Mouse (Mus musculus) testis, adult 2 months (tissue): ENCODE data around the gene Acta2.

Source experiments
- CTCF ChIP-seq: fragments of 200-500 bp; IDR thresholded peaks from 2 replicates; pipeline ENCODE4 v1.5.1; 2012; ENCODE audit warnings: low read depth, mild to moderate bottlenecking, inconsistent platforms, low read length, moderate library complexity; ENCODE audit not compliant: control insufficient read depth, insufficient read depth, insufficient replicate concordance
- POLR2A ChIP-seq: fragments of 200-500 bp; IDR thresholded peaks from 2 replicates; pipeline ENCODE4 v1.6.1; 2012; ENCODE audit warnings: low read depth, mild to moderate bottlenecking, inconsistent platforms, low read length, moderate library complexity; ENCODE audit not compliant: control insufficient read depth

GRCm38 (mm10) chr19:34268991-34269390, 13.6 kb upstream of the Acta2 start:
- TF ChIP-seq CTCF: no peak
- TF ChIP-seq POLR2A: no peak
